Mouse (Mus musculus) midbrain, embryonic 16.5 days (tissue): ENCODE measurements around the gene Atp1a3. TPM values are rescaled to one million over a fixed set of nuclear protein-coding genes. Genes with fewer than 3 reads are reported as not detected.
A peak's percentile ranks its signal among the peaks of the same experiment; 100 is the strongest.

Source experiments
- ATAC-seq: fragments of 200-750 bp; cut with Nextera tagmentation; 2 replicates; pipeline ENCODE4 v1.8.0; 2017; ENCODE audit warnings: moderate TSS enrichment
- H3K27ac ChIP-seq: fragments of 300-500 bp; sonication (generic); 2 replicates; pipeline ENCODE4 v1.5.1; 2014; ENCODE audit warnings: mild to moderate bottlenecking, low read length, mixed read lengths
- H3K27me3 ChIP-seq: fragments of 300-500 bp; sonication (generic); 2 replicates; pipeline ENCODE4 v1.6.1; 2014; ENCODE audit warnings: low read depth, low read length, mixed read lengths; ENCODE audit not compliant: control insufficient read depth, insufficient read depth
- H3K36me3 ChIP-seq: fragments of 300-500 bp; sonication (generic); 2 replicates; pipeline ENCODE4 v1.6.1; 2014; ENCODE audit warnings: mild to moderate bottlenecking, low read length, moderate library complexity, mixed read lengths; ENCODE audit not compliant: control insufficient read depth, insufficient read depth
- H3K4me1 ChIP-seq: fragments of 300-500 bp; sonication (generic); 2 replicates; pipeline ENCODE4 v1.6.1; 2014; ENCODE audit warnings: mild to moderate bottlenecking, low read length, mixed read lengths; ENCODE audit not compliant: control insufficient read depth, insufficient read depth
- H3K4me2 ChIP-seq: fragments of 300-500 bp; sonication (generic); 2 replicates; pipeline ENCODE4 v1.6.1; 2014; ENCODE audit warnings: mild to moderate bottlenecking, low read length, mixed read lengths
- H3K4me3 ChIP-seq: fragments of 300-500 bp; sonication (generic); 2 replicates; pipeline ENCODE4 v1.5.1; 2014; ENCODE audit warnings: low read depth, mild to moderate bottlenecking, low read length, moderate library complexity, mixed read lengths
- H3K9ac ChIP-seq: fragments of 300-500 bp; sonication (generic); 2 replicates; pipeline ENCODE4 v1.6.1; 2014; ENCODE audit warnings: low read depth, low read length, mixed read lengths
- H3K9me3 ChIP-seq: fragments of 300-500 bp; sonication (generic); replicated peaks from 2 replicates; pipeline ENCODE4 v1.6.1; 2014; ENCODE audit warnings: mild to moderate bottlenecking, low read length, mixed read lengths; ENCODE audit not compliant: control insufficient read depth, poor library complexity, severe bottlenecking
- WGBS: fragments of 180-500 bp; shearing (Covaris S2); extraction: QIAGEN DNeasy Blood & Tissue Kit; methylation state at CpG from one replicate; pipeline ENCODE4 v1.1.7; 2014; 5-methylcytosine and 5-hydroxymethylcytosine counted together
- polyA plus RNA-seq: library from polyadenylated mRNA; unstranded; fragments of >200 nt; fragmentation: Nextera tagmentation; extraction: Ambion mirVana; gene quantifications from 2 replicates; pipeline ENCODE4 v1.2.1, GENCODE M21; 2015

Gene Atp1a3
- polyA plus RNA-seq, 1 experiment from 2014 or later: 557 TPM

- ATAC-seq: no peak
- no peaks in the 10 kb centered on the region for H3K9me3 ChIP-seq
- no peaks in the 10 kb centered on the region for H3K36me3 ChIP-seq
- WGBS: 70% methylated on average over 12 of the region's 12 CpGs
- H3K4me2 ChIP-seq: peak overlapping the region; percentile 74
- H3K27me3 ChIP-seq: no peaks in the 10 kb centered on the region
- H3K27ac ChIP-seq: peak overlapping the region; percentile 98
- peak overlapping the region; percentile 45 for H3K9ac ChIP-seq
- H3K4me1 ChIP-seq: peaks cover 79% of the 10 kb centered on the region
- H3K4me3 ChIP-seq: no peak overlapping the region
Measured at GRCm38 (mm10) chr7:25006586-25007364, 1.0 kb upstream of the Atp1a3 start.

- Histone ChIP-seq H3K4me3 (peak overlapping the region; percentile 90), H3K27me3 (no peaks in the 10 kb centered on the region), H3K9ac (peak overlapping the region; percentile 99), H3K36me3 (0 out of 2 replicates have a peak, but pooled peaks cover 2% of the 10 kb centered on the region), H3K4me1 (peaks cover 81% of the 10 kb centered on the region), H3K27ac (peak overlapping the region; percentile 98), H3K9me3 (no peaks in the 10 kb centered on the region), H3K4me2 (peak overlapping the region; percentile 74)
- WGBS: 65% methylated on average over 3 of the region's 3 CpGs
- ATAC-seq: peak; percentile 33
Measured at GRCm38 (mm10) chr7:25006171-25006570, 413 bp upstream of the Atp1a3 start.

GRCm38 (mm10) chr7:25004806-25005205 lies 952 bp downstream of the Atp1a3 start:
- H3K9me3 ChIP-seq: no peaks in the 10 kb centered on the region
- 35% methylated on average over 6 of the region's 9 CpGs for WGBS
- peaks cover 69% of the 10 kb centered on the region for H3K4me1 ChIP-seq
- peaks cover 14% of the 10 kb centered on the region for H3K36me3 ChIP-seq
- no peaks in the 10 kb centered on the region for H3K27me3 ChIP-seq
- H3K27ac ChIP-seq: peak overlapping the region; percentile 98
- H3K4me3 ChIP-seq: peak overlapping the region; percentile 90
- ATAC-seq: no peak
- H3K4me2 ChIP-seq: peak overlapping the region; percentile 74
- H3K9ac ChIP-seq: peak overlapping the region; percentile 99

- H3K4me2 ChIP-seq: peak overlapping the region; percentile 74
- peak overlapping the region; percentile 99 for H3K9ac ChIP-seq
- no peak for ATAC-seq
- H3K27ac ChIP-seq: peak overlapping the region; percentile 98
- H3K27me3 ChIP-seq: no peaks in the 10 kb centered on the region
- H3K9me3 ChIP-seq: no peaks in the 10 kb centered on the region
- H3K4me1 ChIP-seq: peaks cover 60% of the 10 kb centered on the region
- peak overlapping the region; percentile 90 for H3K4me3 ChIP-seq
- WGBS: 69% methylated on average over 8 of the region's 8 CpGs
- H3K36me3 ChIP-seq: peaks cover 20% of the 10 kb centered on the region
Measured at GRCm38 (mm10) chr7:25003820-25004388, 1.9 kb downstream of the Atp1a3 start.

- H3K4me2 ChIP-seq: peak overlapping the region; percentile 74
- WGBS: 23% methylated on average over 11 of the region's 11 CpGs
- no peaks in the 10 kb centered on the region for H3K9me3 ChIP-seq
- H3K27ac ChIP-seq: peak overlapping the region; percentile 63
- peaks cover 26% of the 10 kb centered on the region for H3K36me3 ChIP-seq
- ATAC-seq: no peak
- no peaks in the 10 kb centered on the region for H3K27me3 ChIP-seq
- H3K4me3 ChIP-seq: peak overlapping the region; percentile 90
- H3K4me1 ChIP-seq: peaks cover 54% of the 10 kb centered on the region
- peak overlapping the region; percentile 99 for H3K9ac ChIP-seq
Measured at GRCm38 (mm10) chr7:25003291-25003690, 2.5 kb downstream of the Atp1a3 start.

GRCm38 (mm10) chr7:25000711-25001110 lies 5.0 kb downstream of the Atp1a3 start:
- Histone ChIP-seq H3K27me3 (no peaks in the 10 kb centered on the region), H3K4me1 (peaks cover 30% of the 10 kb centered on the region), H3K27ac (no peak overlapping the region; the same call in 1 of the 2 replicates), H3K9ac (no peak overlapping the region), H3K9me3 (no peaks in the 10 kb centered on the region), H3K4me3 (no peak overlapping the region), H3K36me3 (peaks cover 37% of the 10 kb centered on the region), H3K4me2 (no peak overlapping the region)
- 75% methylated on average over 12 of the region's 12 CpGs for WGBS
- ATAC-seq: no peak

- no peak for ATAC-seq
- no peak overlapping the region for H3K27ac ChIP-seq
- 78% methylated on average over 7 of the region's 7 CpGs for WGBS
- H3K27me3 ChIP-seq: no peaks in the 10 kb centered on the region
- H3K4me3 ChIP-seq: no peak overlapping the region
- H3K9ac ChIP-seq: no peak overlapping the region
- H3K4me2 ChIP-seq: no peak overlapping the region
- H3K4me1 ChIP-seq: peaks cover 30% of the 10 kb centered on the region
- no peaks in the 10 kb centered on the region for H3K9me3 ChIP-seq
- H3K36me3 ChIP-seq: peaks cover 40% of the 10 kb centered on the region
Measured at GRCm38 (mm10) chr7:25000211-25000610, 5.5 kb downstream of the Atp1a3 start.

- Histone ChIP-seq H3K36me3 (peaks cover 68% of the 10 kb centered on the region), H3K27ac (no peak overlapping the region), H3K27me3 (no peaks in the 10 kb centered on the region), H3K4me3 (no peak overlapping the region), H3K9ac (no peak overlapping the region), H3K4me1 (no peaks in the 10 kb centered on the region), H3K9me3 (no peaks in the 10 kb centered on the region), H3K4me2 (no peak overlapping the region)
- no peak for ATAC-seq
- 89% methylated on average over 6 of the region's 6 CpGs for WGBS
Measured at GRCm38 (mm10) chr7:24993081-24993480, 12.7 kb downstream of the Atp1a3 start.

GRCm38 (mm10) chr7:24990478-24990877 lies 15.3 kb downstream of the Atp1a3 start:
- Histone ChIP-seq H3K4me1 (no peaks in the 10 kb centered on the region), H3K27ac (no peak overlapping the region), H3K27me3 (no peaks in the 10 kb centered on the region), H3K4me3 (no peak overlapping the region), H3K9me3 (no peaks in the 10 kb centered on the region), H3K9ac (no peak overlapping the region), H3K4me2 (no peak overlapping the region), H3K36me3 (peaks cover 74% of the 10 kb centered on the region)
- ATAC-seq: no peak
- 82% methylated on average over 8 of the region's 8 CpGs for WGBS
